In the genomic region with DNA sequence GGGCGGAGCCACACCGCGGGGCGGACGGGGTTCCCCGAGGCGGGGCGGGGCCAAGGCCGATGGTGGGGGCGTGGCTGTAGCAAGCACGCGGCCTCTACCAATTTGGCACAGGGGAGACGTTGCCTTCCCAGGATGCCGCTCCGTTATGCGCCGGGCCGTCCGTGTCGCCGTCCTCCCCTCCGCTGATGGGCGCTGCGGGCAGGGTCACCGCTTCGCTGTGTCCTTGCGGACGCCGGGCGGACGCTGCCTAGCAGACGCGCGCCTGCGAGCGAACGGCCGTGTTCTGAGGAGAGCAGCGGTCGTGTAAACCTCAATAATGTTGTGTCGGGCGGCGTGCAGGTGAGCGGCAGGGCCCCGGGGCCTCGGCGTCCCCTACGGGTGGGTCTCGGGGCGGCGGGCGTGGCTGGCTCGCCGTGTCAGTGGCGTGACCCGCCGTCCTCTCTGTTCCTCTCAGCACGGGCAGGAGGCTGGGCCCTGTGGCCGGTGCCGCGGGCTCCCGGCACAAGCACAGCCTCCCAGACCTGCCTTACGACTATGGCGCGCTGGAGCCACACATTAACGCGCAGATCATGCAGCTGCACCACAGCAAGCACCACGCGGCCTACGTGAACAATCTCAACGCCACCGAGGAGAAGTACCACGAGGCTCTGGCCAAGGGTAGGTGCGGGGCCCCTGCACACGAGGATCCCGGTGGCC, we compare ENCODE assay signal across 8 mouse cellular contexts. TPM values are rescaled to one million over a fixed set of nuclear protein-coding genes. Genes with fewer than 3 reads are reported as not detected.
DNase-seq lines count a peak whose midpoint lies in the region; ATAC-seq and TF ChIP-seq lines count a peak whose summit lies in the region.

No protein-coding gene starts in this region.

- no peaks in the 10 kb centered on the region for H3K27me3 ChIP-seq in Patski
- no peaks in the 10 kb centered on the region for H3K27me3 ChIP-seq in hindbrain, embryonic 14.5 days (ENCODE audit: control insufficient read depth, insufficient read depth, low read length)

- ATAC-seq in Patski, result peak; percentile 99
- peak; percentile 97 for ATAC-seq in hindbrain, embryonic 14.5 days (ENCODE audit: low FRiP score)

- under 1% methylated on average over 64 of the region's 76 CpGs for WGBS in hindbrain, embryonic 14.5 days

- H3K27ac ChIP-seq in hindbrain, embryonic 14.5 days, result peak overlapping the region; percentile 80

- H3K9ac ChIP-seq in hindbrain, embryonic 14.5 days, result peak overlapping the region; percentile 62

- peak overlapping the region; percentile 53 for H3K4me3 ChIP-seq in hindbrain, embryonic 14.5 days (replicated peaks; ENCODE audit: low read length)

- H3K36me3 ChIP-seq in hindbrain, embryonic 14.5 days (replicated peaks; ENCODE audit: control insufficient read depth, insufficient read depth), result peaks cover 27% of the 10 kb centered on the region

- H3K4me1 ChIP-seq in hindbrain, embryonic 14.5 days (replicated peaks; ENCODE audit: control insufficient read depth, insufficient read depth, low read length), result peaks cover 10% of the 10 kb centered on the region

- H3K4me2 ChIP-seq in hindbrain, embryonic 14.5 days (replicated peaks), result peak overlapping the region; percentile 89

- in situ Hi-C loops in Patski (cut with MboI; ENCODE audit: low pct_unique_long_range_greater_than_20kb), result no loop called here

- CTCF ChIA-PET in Patski (lab: Charles Lee), result interaction anchor here (1.3 to 1.5 kb wide), 2 partner anchors 10 to 128 kb away, joined by 5 read pairs; no protein-coding TSS in a partner anchor

- H3K9me3 ChIP-seq in hindbrain, embryonic 14.5 days (ENCODE audit: control insufficient read depth, low read length), result no peaks in the 10 kb centered on the region

- TF ChIP-seq CTCF in Patski (IDR thresholded peaks at IDR 0.05), result no peak

- DNase-seq in Patski (ENCODE audit: low read depth, low spot score), result peak; percentile 74
- DNase-seq in cerebellum, postnatal 14 days, result peak; percentile 99
- peak; percentile 94 to 97 for DNase-seq in frontal cortex, postnatal 14 days (ENCODE audit: low spot score in 2 of 2)
- DNase-seq in hindbrain, embryonic 14.5 days (ENCODE audit: low spot score), result peak; percentile 90
- DNase-seq in layer of hippocampus, postnatal 36 days, result peak; percentile 98 to 99
- DNase-seq in lung, postnatal 36 days, result peak; percentile 98
- peak; percentile 98 for DNase-seq in retina, postnatal 1 day
- peak; percentile 99 for DNase-seq in urinary bladder, adult 18-20 months (ENCODE audit: low spot score in 2 of 2)

- POLR2A ChIA-PET in Patski (lab: Charles Lee), result interaction anchor here (1.0 kb wide), 1 partner anchor 17 kb away, joined by 5 read pairs; no protein-coding TSS in a partner anchor

RNA-seq across cellular contexts. Expression of gene Sod2, which starts 1.2 kb away (rescaled TPM):
- polyA plus RNA-seq in Patski (2021), result 164 TPM
- polyA plus RNA-seq in hindbrain, embryonic 14.5 days (2014; fragmentation: Nextera tagmentation; extraction: Ambion mirVana), result 163 and 172 TPM in 2 replicates
- total RNA-seq in layer of hippocampus, postnatal 36 days (2021), result 100 to 1,000 TPM; 255 to 264 TPM

RNA-seq across cellular contexts. Expression of gene Wtap, which starts 13.9 kb away (rescaled TPM):
- polyA plus RNA-seq in Patski (2021), result 80.5 TPM
- 120 and 123 TPM in 2 replicates for polyA plus RNA-seq in hindbrain, embryonic 14.5 days (2014; fragmentation: Nextera tagmentation; extraction: Ambion mirVana)
- total RNA-seq in layer of hippocampus, postnatal 36 days (2021), result 10 to 100 TPM; 55.6 to 63.8 TPM

RNA-seq across cellular contexts. Expression of gene Gpr31b, which starts 44.2 kb away (rescaled TPM):
- polyA plus RNA-seq in Patski (2021), result not detected
- polyA plus RNA-seq in hindbrain, embryonic 14.5 days (2014; fragmentation: Nextera tagmentation; extraction: Ambion mirVana), result 0.16 and 0.22 TPM in 2 replicates
- not detected for total RNA-seq in layer of hippocampus, postnatal 36 days (2021)

RNA-seq across cellular contexts. Expression of gene Acat2, which starts 47.3 kb away (rescaled TPM):
- polyA plus RNA-seq in Patski (2021), result 40.8 TPM
- polyA plus RNA-seq in hindbrain, embryonic 14.5 days (2014; fragmentation: Nextera tagmentation; extraction: Ambion mirVana), result 216 and 283 TPM in 2 replicates
- total RNA-seq in layer of hippocampus, postnatal 36 days (2021), result 10 to 100 TPM; 46.7 to 47.3 TPM

RNA-seq across cellular contexts. Expression of gene Tcp10b, which starts 53.0 kb away (rescaled TPM):
- 0.21 TPM for polyA plus RNA-seq in Patski (2021)
- polyA plus RNA-seq in hindbrain, embryonic 14.5 days (2014; fragmentation: Nextera tagmentation; extraction: Ambion mirVana), result 0.29 and 0.44 TPM in 2 replicates
- total RNA-seq in layer of hippocampus, postnatal 36 days (2021), result under 1 TPM; 0.18 to 0.70 TPM

Comparison
In these comparisons a context has a peak if more than half of its experiments do, and no peak if none do; other contexts are left out.
1. Peak in every context shown above with its lines: DNase-seq, ATAC-seq, H3K4me3 ChIP-seq and H3K27ac ChIP-seq.